Mouse (Mus musculus): ENCODE data around the gene Il4ra. TPM values are rescaled to one million over a fixed set of nuclear protein-coding genes. Genes with fewer than 3 reads are reported as not detected.

The Il4ra gene
- polyA plus RNA-seq, 1 experiment from 2014 or later: 2.6 TPM

DNA sequence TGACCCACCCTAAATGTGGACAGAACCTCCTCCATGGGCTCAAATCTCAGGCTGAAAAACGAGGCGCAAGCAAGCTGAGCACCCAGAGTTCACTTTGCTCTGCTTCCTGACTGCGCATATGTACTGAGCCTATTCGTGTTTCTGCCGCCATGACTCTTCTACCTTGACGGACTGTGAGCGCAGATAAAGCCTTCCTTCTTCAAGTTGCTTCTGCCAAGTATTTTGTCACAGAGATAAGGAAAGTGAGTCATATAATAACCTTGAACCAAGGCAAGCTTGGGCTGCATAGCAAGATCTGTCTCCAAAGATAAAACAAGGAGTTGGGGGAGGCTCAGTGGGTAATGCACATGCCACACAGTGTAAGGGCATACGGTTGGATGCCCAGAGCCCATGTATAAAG lies 35.2 kb upstream of the Il4ra start:
- Histone ChIP-seq H3K27ac (replicated peaks; ENCODE audit: low read depth, low read length) (no peak overlapping the region), H3K36me3 (ENCODE audit: control insufficient read depth, insufficient read depth, low read length) (no peaks in the 10 kb centered on the region), H3K9ac (ENCODE audit: low read length) (no peak overlapping the region), H3K4me2 (ENCODE audit: low read depth, severe bottlenecking) (no peak overlapping the region), H3K9me3 (ENCODE audit: control insufficient read depth, low read length) (no peaks in the 10 kb centered on the region), H3K4me1 (ENCODE audit: control insufficient read depth, insufficient read depth, low read length) (no peaks in the 10 kb centered on the region), H3K4me3 (ENCODE audit: low read depth, low read length) (no peak overlapping the region), H3K27me3 (ENCODE audit: control insufficient read depth, insufficient read depth, low read length) (no peaks in the 10 kb centered on the region)
- DNase-seq (ENCODE audit: low spot score) (no peak), ATAC-seq (ENCODE audit: insufficient number of reproducible peaks, low FRiP score, low TSS enrichment, low read depth) (no peak)
- WGBS: 91% methylated on average over 8 of the region's 8 CpGs

- H3K9me3 ChIP-seq (ENCODE audit: control insufficient read depth, low read length): no peaks in the 10 kb centered on the region
- ATAC-seq (ENCODE audit: insufficient number of reproducible peaks, low FRiP score, low TSS enrichment, low read depth) (no peak), DNase-seq (ENCODE audit: low spot score) (no peak)
- H3K27ac ChIP-seq (replicated peaks; ENCODE audit: low read depth, low read length): no peak overlapping the region
- H3K36me3 ChIP-seq (ENCODE audit: control insufficient read depth, insufficient read depth, low read length): no peaks in the 10 kb centered on the region
- H3K9ac ChIP-seq (ENCODE audit: low read length): no peak overlapping the region
- H3K4me2 ChIP-seq (ENCODE audit: low read depth, severe bottlenecking): no peak overlapping the region
- H3K4me1 ChIP-seq (ENCODE audit: control insufficient read depth, insufficient read depth, low read length): no peaks in the 10 kb centered on the region
- H3K27me3 ChIP-seq (ENCODE audit: control insufficient read depth, insufficient read depth, low read length): no peaks in the 10 kb centered on the region
- H3K4me3 ChIP-seq (ENCODE audit: low read depth, low read length): no peak overlapping the region
- WGBS: 81% methylated on average over 6 of the region's 6 CpGs
Measured at GRCm38 (mm10) chr7:125517470-125517869, 34.5 kb upstream of the Il4ra start.

GRCm38 (mm10) chr7:125519715-125520114 lies 32.2 kb upstream of the Il4ra start:
- DNase-seq (ENCODE audit: low spot score) (no peak), ATAC-seq (ENCODE audit: insufficient number of reproducible peaks, low FRiP score, low TSS enrichment, low read depth) (no peak)
- Histone ChIP-seq H3K27me3 (ENCODE audit: control insufficient read depth, insufficient read depth, low read length) (no peaks in the 10 kb centered on the region), H3K4me2 (ENCODE audit: low read depth, severe bottlenecking) (no peak overlapping the region), H3K27ac (replicated peaks; ENCODE audit: low read depth, low read length) (no peak overlapping the region), H3K4me3 (ENCODE audit: low read depth, low read length) (no peak overlapping the region), H3K9ac (ENCODE audit: low read length) (no peak overlapping the region), H3K36me3 (ENCODE audit: control insufficient read depth, insufficient read depth, low read length) (no peaks in the 10 kb centered on the region), H3K9me3 (ENCODE audit: control insufficient read depth, low read length) (no peaks in the 10 kb centered on the region), H3K4me1 (ENCODE audit: control insufficient read depth, insufficient read depth, low read length) (no peaks in the 10 kb centered on the region)
- WGBS: 78% methylated on average over 3 of the region's 3 CpGs

DNA sequence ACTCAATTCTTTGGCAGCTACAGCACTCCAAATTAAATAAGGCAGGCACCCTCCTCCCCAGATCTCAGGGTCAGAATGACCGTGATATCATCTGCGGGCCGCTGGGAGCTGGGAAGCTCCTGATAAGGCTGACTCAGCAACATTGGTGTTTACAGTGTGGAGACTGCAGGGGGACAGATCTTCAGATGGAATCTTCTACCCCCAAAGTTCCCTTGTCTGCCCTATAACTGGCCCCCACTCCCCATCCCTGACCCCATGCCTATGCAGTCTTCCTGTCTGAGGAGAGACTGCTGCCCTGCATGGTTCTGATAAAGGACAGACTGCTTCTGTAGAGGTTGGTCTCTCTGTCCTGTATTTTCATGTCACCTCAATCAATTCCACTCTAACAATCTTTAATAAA lies 28.9 kb upstream of the Il4ra start:
- DNase-seq (ENCODE audit: low spot score): no peak
- no peaks in the 10 kb centered on the region for H3K4me1 ChIP-seq (ENCODE audit: control insufficient read depth, insufficient read depth, low read length)
- H3K36me3 ChIP-seq (ENCODE audit: control insufficient read depth, insufficient read depth, low read length): no peaks in the 10 kb centered on the region

DNA sequence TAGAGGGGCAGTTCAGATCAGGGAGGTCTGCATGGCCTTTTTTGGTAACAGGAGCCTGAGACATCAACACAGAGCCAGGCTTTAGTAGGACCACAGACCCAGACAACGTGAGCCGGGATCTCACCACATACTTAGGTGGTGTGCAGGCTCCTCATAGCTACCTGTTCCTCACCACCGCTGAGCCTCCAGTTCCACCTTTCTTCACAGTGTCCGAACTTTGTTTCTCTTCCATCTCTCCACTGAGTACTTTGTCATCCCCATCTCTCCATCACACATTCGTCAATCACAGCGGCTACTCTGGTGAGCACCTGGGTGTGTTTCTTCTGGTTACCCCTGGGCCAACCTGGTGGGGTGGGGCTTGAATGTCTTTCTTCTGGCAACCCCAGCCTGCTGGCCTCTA lies 24.7 kb upstream of the Il4ra start:
- WGBS: 86% methylated on average over 6 of the region's 6 CpGs
- Histone ChIP-seq H3K27me3 (ENCODE audit: control insufficient read depth, insufficient read depth, low read length) (no peaks in the 10 kb centered on the region), H3K36me3 (ENCODE audit: control insufficient read depth, insufficient read depth, low read length) (no peaks in the 10 kb centered on the region), H3K27ac (replicated peaks; ENCODE audit: low read depth, low read length) (no peak overlapping the region), H3K9ac (ENCODE audit: low read length) (no peak overlapping the region), H3K4me2 (ENCODE audit: low read depth, severe bottlenecking) (no peak overlapping the region), H3K4me3 (ENCODE audit: low read depth, low read length) (no peak overlapping the region), H3K9me3 (ENCODE audit: control insufficient read depth, low read length) (no peaks in the 10 kb centered on the region), H3K4me1 (ENCODE audit: control insufficient read depth, insufficient read depth, low read length) (no peaks in the 10 kb centered on the region)
- DNase-seq (ENCODE audit: low spot score) (no peak), ATAC-seq (ENCODE audit: insufficient number of reproducible peaks, low FRiP score, low TSS enrichment, low read depth) (no peak)

More for the DNA sequence above, 28.9 kb upstream of the Il4ra start:
- Histone ChIP-seq H3K9me3 (ENCODE audit: control insufficient read depth, low read length) (no peaks in the 10 kb centered on the region), H3K4me2 (ENCODE audit: low read depth, severe bottlenecking) (no peak overlapping the region), H3K9ac (ENCODE audit: low read length) (no peak overlapping the region), H3K4me3 (ENCODE audit: low read depth, low read length) (no peak overlapping the region), H3K27ac (replicated peaks; ENCODE audit: low read depth, low read length) (no peak overlapping the region), H3K27me3 (ENCODE audit: control insufficient read depth, insufficient read depth, low read length) (no peaks in the 10 kb centered on the region)
- 89% methylated on average over 3 of the region's 3 CpGs for WGBS
- no peak for ATAC-seq (ENCODE audit: insufficient number of reproducible peaks, low FRiP score, low TSS enrichment, low read depth)

GRCm38 (mm10) chr7:125527901-125528580 lies 23.9 kb upstream of the Il4ra start:
- H3K4me3 ChIP-seq (ENCODE audit: low read depth, low read length): no peak overlapping the region
- H3K27ac ChIP-seq (replicated peaks; ENCODE audit: low read depth, low read length): no peak overlapping the region
- no peaks in the 10 kb centered on the region for H3K27me3 ChIP-seq (ENCODE audit: control insufficient read depth, insufficient read depth, low read length)
- H3K4me1 ChIP-seq (ENCODE audit: control insufficient read depth, insufficient read depth, low read length): no peaks in the 10 kb centered on the region
- DNase-seq (ENCODE audit: low spot score): no peak
- no peak overlapping the region for H3K9ac ChIP-seq (ENCODE audit: low read length)
- WGBS: 86% methylated on average over 9 of the region's 9 CpGs
- H3K4me2 ChIP-seq (ENCODE audit: low read depth, severe bottlenecking): no peak overlapping the region
- ATAC-seq (ENCODE audit: insufficient number of reproducible peaks, low FRiP score, low TSS enrichment, low read depth): no peak
- H3K36me3 ChIP-seq (ENCODE audit: control insufficient read depth, insufficient read depth, low read length): no peaks in the 10 kb centered on the region
- no peaks in the 10 kb centered on the region for H3K9me3 ChIP-seq (ENCODE audit: control insufficient read depth, low read length)

DNA sequence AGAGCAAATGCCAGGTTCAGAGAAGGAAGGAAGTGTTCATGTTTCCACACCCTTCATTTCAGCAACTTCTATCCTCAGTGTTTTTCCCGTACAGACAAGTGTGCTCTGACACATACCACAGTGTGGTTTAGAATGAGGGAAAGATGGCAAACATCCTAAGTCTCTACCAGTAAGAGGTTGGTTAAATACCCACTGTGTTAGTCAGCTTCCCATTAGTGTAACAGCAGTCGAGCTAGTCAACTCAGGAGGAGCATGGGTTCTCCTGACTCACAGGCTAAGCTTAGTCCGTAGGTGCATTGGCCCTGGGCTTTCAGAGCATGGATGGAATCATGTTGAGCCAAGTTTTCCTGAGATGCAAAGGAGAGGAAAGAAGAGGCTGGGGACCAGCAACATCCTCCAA lies 12.6 kb upstream of the Il4ra start:
- peaks cover 5% of the 10 kb centered on the region; the same call in 1 of the 2 replicates for H3K4me1 ChIP-seq (ENCODE audit: control insufficient read depth, insufficient read depth, low read length)
- H3K36me3 ChIP-seq (ENCODE audit: control insufficient read depth, insufficient read depth, low read length): no peaks in the 10 kb centered on the region
- no peak overlapping the region for H3K4me3 ChIP-seq (ENCODE audit: low read depth, low read length)
- DNase-seq (ENCODE audit: low spot score) (no peak), ATAC-seq (ENCODE audit: insufficient number of reproducible peaks, low FRiP score, low TSS enrichment, low read depth) (no peak)
- no peak overlapping the region for H3K4me2 ChIP-seq (ENCODE audit: low read depth, severe bottlenecking)
- H3K27me3 ChIP-seq (ENCODE audit: control insufficient read depth, insufficient read depth, low read length): no peaks in the 10 kb centered on the region
- H3K9me3 ChIP-seq (ENCODE audit: control insufficient read depth, low read length): no peaks in the 10 kb centered on the region
- WGBS: 88% methylated on average over 3 of the region's 3 CpGs
- H3K9ac ChIP-seq (ENCODE audit: low read length): no peak overlapping the region
- no peak overlapping the region for H3K27ac ChIP-seq (replicated peaks; ENCODE audit: low read depth, low read length)

DNA sequence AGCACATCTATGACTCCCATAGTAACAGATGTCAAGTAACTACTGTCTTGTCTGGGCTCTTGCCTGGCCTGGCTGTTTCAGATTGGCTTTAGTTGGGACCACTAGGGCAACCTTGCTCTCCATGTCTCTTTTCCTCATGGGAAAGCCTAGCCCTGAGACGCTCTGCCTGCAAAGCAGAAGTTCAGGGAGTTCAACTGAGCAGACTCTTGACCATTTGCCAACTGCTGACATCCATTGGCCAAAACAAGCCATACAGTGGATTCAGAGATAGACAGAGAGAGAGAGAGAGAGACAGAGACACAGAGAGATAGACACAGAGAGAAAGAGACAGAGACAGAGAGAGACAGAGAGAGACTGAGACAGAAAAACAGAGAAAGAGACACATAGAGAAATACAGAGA lies 10.9 kb upstream of the Il4ra start:
- H3K4me2 ChIP-seq (ENCODE audit: low read depth, severe bottlenecking): no peak overlapping the region
- DNase-seq (ENCODE audit: low spot score): no peak
- no peak overlapping the region for H3K27ac ChIP-seq (replicated peaks; ENCODE audit: low read depth, low read length)
- H3K27me3 ChIP-seq (ENCODE audit: control insufficient read depth, insufficient read depth, low read length): no peaks in the 10 kb centered on the region
- no peaks in the 10 kb centered on the region for H3K36me3 ChIP-seq (ENCODE audit: control insufficient read depth, insufficient read depth, low read length)
- ATAC-seq (ENCODE audit: insufficient number of reproducible peaks, low FRiP score, low TSS enrichment, low read depth): no peak
- WGBS: 81% methylated on average over 1 of the region's 1 CpGs
- H3K4me1 ChIP-seq (ENCODE audit: control insufficient read depth, insufficient read depth, low read length): peaks cover 5% of the 10 kb centered on the region; the same call in 1 of the 2 replicates
- no peaks in the 10 kb centered on the region for H3K9me3 ChIP-seq (ENCODE audit: control insufficient read depth, low read length)
- no peak overlapping the region for H3K4me3 ChIP-seq (ENCODE audit: low read depth, low read length)
- no peak overlapping the region for H3K9ac ChIP-seq (ENCODE audit: low read length)

DNA sequence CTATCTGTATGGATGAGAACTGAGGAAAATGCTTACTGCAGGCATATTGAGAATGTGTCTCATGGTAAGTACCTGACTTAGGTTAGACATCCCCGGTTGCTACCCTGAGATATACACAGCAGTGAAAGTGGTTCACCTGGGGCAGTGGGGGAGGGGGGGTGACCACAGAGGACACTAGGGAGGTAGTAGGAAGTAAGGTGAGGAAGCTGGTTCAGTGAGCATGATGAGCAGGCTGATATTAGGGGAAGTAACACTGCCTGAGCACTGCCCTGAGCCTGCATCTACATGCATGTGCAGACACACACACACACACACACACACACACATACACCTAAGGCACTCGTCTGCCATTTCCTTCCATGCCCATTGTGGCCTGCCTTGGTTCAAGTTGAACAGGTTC lies 10.1 kb upstream of the Il4ra start:
- Histone ChIP-seq H3K9me3 (ENCODE audit: control insufficient read depth, low read length) (no peaks in the 10 kb centered on the region), H3K9ac (ENCODE audit: low read length) (no peak overlapping the region), H3K4me2 (ENCODE audit: low read depth, severe bottlenecking) (no peak overlapping the region), H3K36me3 (ENCODE audit: control insufficient read depth, insufficient read depth, low read length) (no peaks in the 10 kb centered on the region), H3K27ac (replicated peaks; ENCODE audit: low read depth, low read length) (no peak overlapping the region), H3K4me1 (ENCODE audit: control insufficient read depth, insufficient read depth, low read length) (peaks cover 5% of the 10 kb centered on the region; the same call in 1 of the 2 replicates), H3K27me3 (ENCODE audit: control insufficient read depth, insufficient read depth, low read length) (no peaks in the 10 kb centered on the region), H3K4me3 (ENCODE audit: low read depth, low read length) (no peak overlapping the region)
- DNase-seq (ENCODE audit: low spot score) (no peak), ATAC-seq (ENCODE audit: insufficient number of reproducible peaks, low FRiP score, low TSS enrichment, low read depth) (no peak)
- WGBS: 79% methylated on average over 2 of the region's 2 CpGs

Measured in limb, embryonic 11.5 days (tissue).